Mouse (Mus musculus): ENCODE results near the gene 1700001P01Rik. TPM values are rescaled to one million over a fixed set of nuclear protein-coding genes. Genes with fewer than 3 reads are reported as not detected.

Gene 1700001P01Rik
- 0.89 TPM in 1 of 2 replicates, not detected in the other for total RNA-seq (2014; fragmentation: Nextera tagmentation)
- 2.4 TPM in 1 of 2 replicates, not detected in the other for total RNA-seq (2017)

GRCm38 (mm10) chr11:97775808-97776496 is at the start of gene 1700001P01Rik:
1700001P01Rik (minus strand) TSS chr11:97775918.
- ATAC-seq (replicated peaks; ENCODE audit: low FRiP score, low TSS enrichment, poor library complexity, severe bottlenecking), result 0 out of 2 replicates have a peak, but pooled peaks have one; percentile 7

- peak; percentile 31; the same call in 1 of the 2 replicates for ATAC-seq (replicated peaks; ENCODE audit: low FRiP score, low TSS enrichment, poor library complexity, severe bottlenecking)
Observed at GRCm38 (mm10) chr11:97825295-97825694, 49.6 kb upstream of the 1700001P01Rik start.

GRCm38 (mm10) chr11:97824895-97825294 is 49.2 kb upstream of the 1700001P01Rik start:
- no peak for ATAC-seq (replicated peaks; ENCODE audit: low FRiP score, low TSS enrichment, poor library complexity, severe bottlenecking)

GRCm38 (mm10) chr11:97824168-97824567 is 48.5 kb upstream of the 1700001P01Rik start:
- no peak for ATAC-seq (replicated peaks; ENCODE audit: low FRiP score, low TSS enrichment, poor library complexity, severe bottlenecking)

- ATAC-seq (replicated peaks; ENCODE audit: low FRiP score, low TSS enrichment, poor library complexity, severe bottlenecking), result no peak
Observed at GRCm38 (mm10) chr11:97822840-97823603, 47.3 kb upstream of the 1700001P01Rik start.

- ATAC-seq (replicated peaks; ENCODE audit: low FRiP score, low TSS enrichment, poor library complexity, severe bottlenecking), result no peak
Observed at GRCm38 (mm10) chr11:97821401-97822064, 45.8 kb upstream of the 1700001P01Rik start.

- ATAC-seq (replicated peaks; ENCODE audit: low FRiP score, low TSS enrichment, poor library complexity, severe bottlenecking), result no peak
Observed at GRCm38 (mm10) chr11:97820840-97821239, 45.1 kb upstream of the 1700001P01Rik start.

- no peak for ATAC-seq (replicated peaks; ENCODE audit: low FRiP score, low TSS enrichment, poor library complexity, severe bottlenecking)
Observed at GRCm38 (mm10) chr11:97819923-97820322, 44.2 kb upstream of the 1700001P01Rik start.

- ATAC-seq (replicated peaks; ENCODE audit: low FRiP score, low TSS enrichment, poor library complexity, severe bottlenecking), result no peak
Observed at GRCm38 (mm10) chr11:97819102-97819501, 43.4 kb upstream of the 1700001P01Rik start.

GRCm38 (mm10) chr11:97818571-97818970 is 42.9 kb upstream of the 1700001P01Rik start:
- ATAC-seq (replicated peaks; ENCODE audit: low FRiP score, low TSS enrichment, poor library complexity, severe bottlenecking), result no peak

- no peak for ATAC-seq (replicated peaks; ENCODE audit: low FRiP score, low TSS enrichment, poor library complexity, severe bottlenecking)
Observed at GRCm38 (mm10) chr11:97818003-97818402, 42.3 kb upstream of the 1700001P01Rik start.

- peak; percentile 56; the same call in 1 of the 2 replicates for ATAC-seq (replicated peaks; ENCODE audit: low FRiP score, low TSS enrichment, poor library complexity, severe bottlenecking)
Observed at GRCm38 (mm10) chr11:97817379-97817778, 41.7 kb upstream of the 1700001P01Rik start.

- no peak for ATAC-seq (replicated peaks; ENCODE audit: low FRiP score, low TSS enrichment, poor library complexity, severe bottlenecking)
Observed at GRCm38 (mm10) chr11:97816916-97817315, 41.2 kb upstream of the 1700001P01Rik start.

GRCm38 (mm10) chr11:97816176-97816575 is 40.5 kb upstream of the 1700001P01Rik start:
- no peak for ATAC-seq (replicated peaks; ENCODE audit: low FRiP score, low TSS enrichment, poor library complexity, severe bottlenecking)

GRCm38 (mm10) chr11:97815736-97816135 is 40.0 kb upstream of the 1700001P01Rik start:
- ATAC-seq (replicated peaks; ENCODE audit: low FRiP score, low TSS enrichment, poor library complexity, severe bottlenecking), result no peak

GRCm38 (mm10) chr11:97813746-97814515 is 38.2 kb upstream of the 1700001P01Rik start:
- ATAC-seq (replicated peaks; ENCODE audit: low FRiP score, low TSS enrichment, poor library complexity, severe bottlenecking), result no peak

- no peak for ATAC-seq (replicated peaks; ENCODE audit: low FRiP score, low TSS enrichment, poor library complexity, severe bottlenecking)
Observed at GRCm38 (mm10) chr11:97813085-97813484, 37.4 kb upstream of the 1700001P01Rik start.

- no peak for ATAC-seq (replicated peaks; ENCODE audit: low FRiP score, low TSS enrichment, poor library complexity, severe bottlenecking)
Observed at GRCm38 (mm10) chr11:97812491-97812921, 36.8 kb upstream of the 1700001P01Rik start.

Data from megakaryocyte-erythroid progenitor cell, adult 5-6 weeks (primary cell).